Mouse (Mus musculus) hindbrain, postnatal 0 days (tissue): ENCODE measurements around the gene Map7d1. TPM values are rescaled to one million over a fixed set of nuclear protein-coding genes. Genes with fewer than 3 reads are reported as not detected.
A peak's percentile ranks its signal among the peaks of the same experiment; 100 is the strongest.

Experiments
- ATAC-seq: fragments of 200-750 bp; cut with Nextera tagmentation; 2 replicates; pipeline ENCODE4 v1.8.0; 2017; ENCODE audit warnings: mild to moderate bottlenecking, moderate TSS enrichment, moderate library complexity
- DNase-seq: peaks from one replicate; pipeline ENCODE4 v3.0.0-alpha.2; 2015; ENCODE audit warnings: low spot score
- H3K27ac ChIP-seq: fragments of 300-500 bp; sonication (generic); 2 replicates; pipeline ENCODE4 v1.5.1; 2014; ENCODE audit warnings: mild to moderate bottlenecking
- H3K27me3 ChIP-seq: fragments of 300-500 bp; sonication (generic); 2 replicates; pipeline ENCODE4 v1.6.1; 2014; ENCODE audit warnings: low read length, mixed read lengths; ENCODE audit not compliant: insufficient read depth
- H3K36me3 ChIP-seq: fragments of 300-500 bp; sonication (generic); 2 replicates; pipeline ENCODE4 v1.6.1; 2014; ENCODE audit warnings: low read length, mixed read lengths; ENCODE audit not compliant: insufficient read depth
- H3K4me1 ChIP-seq: fragments of 300-500 bp; sonication (generic); 2 replicates; pipeline ENCODE4 v1.6.1; 2014; ENCODE audit warnings: antibody characterized with exemption, low read length, mixed read lengths; ENCODE audit not compliant: insufficient read depth
- H3K4me2 ChIP-seq: fragments of 300-500 bp; sonication (generic); 2 replicates; pipeline ENCODE4 v1.6.1; 2014; ENCODE audit warnings: low read depth, mild to moderate bottlenecking, low read length, moderate library complexity, mixed read lengths
- H3K4me3 ChIP-seq: fragments of 300-500 bp; sonication (generic); 2 replicates; pipeline ENCODE4 v1.5.1; 2014; ENCODE audit warnings: low read length
- H3K9ac ChIP-seq: fragments of 300-500 bp; sonication (generic); replicated peaks from 2 replicates; pipeline ENCODE4 v1.6.1; 2014; ENCODE audit warnings: mild to moderate bottlenecking, low read length, moderate library complexity, mixed read lengths
- H3K9me3 ChIP-seq: fragments of 300-500 bp; sonication (generic); 2 replicates; pipeline ENCODE4 v1.6.1; 2016; ENCODE audit warnings: low read length, mixed read lengths
- CTCF ChIP-seq: IDR thresholded peaks from 2 replicates; pipeline ENCODE4 v1.5.1; 2016; ENCODE audit warnings: antibody characterized with exemption, control low read depth, low read depth
- WGBS: fragments of 180-500 bp; shearing (Covaris S2); extraction: QIAGEN DNeasy Blood & Tissue Kit; methylation state at CpG from one replicate; pipeline ENCODE4 v1.1.7; 2014; 5-methylcytosine and 5-hydroxymethylcytosine counted together
- polyA plus RNA-seq: library from polyadenylated mRNA; unstranded; fragments of >200 nt; fragmentation: Nextera tagmentation; extraction: Ambion mirVana; gene quantifications from 2 replicates; pipeline ENCODE4 v1.2.1, GENCODE M21; 2015
- total RNA-seq: library from RNA; depleted of rRNA; stranded (reverse); fragments of >200 nt; gene quantifications from 2 replicates; pipeline ENCODE4 v1.2.3, GENCODE M21; 2014

Gene Map7d1
- total and polyA plus RNA-seq, 2 experiments from 2014 or later = 54.6 to 106 TPM

- Histone ChIP-seq H3K27ac (no peak overlapping the region), H3K9me3 (no peaks in the 10 kb centered on the region), H3K36me3 (no peaks in the 10 kb centered on the region), H3K4me3 (no peak overlapping the region), H3K9ac (no peak overlapping the region), H3K27me3 (peaks cover 13% of the 10 kb centered on the region), H3K4me2 (no peak overlapping the region), H3K4me1 (no peaks in the 10 kb centered on the region)
- DNase-seq = no peak
- 92% methylated on average over 8 of the region's 8 CpGs for WGBS
- no peak for TF ChIP-seq CTCF
- no peak for ATAC-seq
Measured at GRCm38 (mm10) chr4:126283582-126283981, 27.4 kb upstream of the Map7d1 start.

DNA sequence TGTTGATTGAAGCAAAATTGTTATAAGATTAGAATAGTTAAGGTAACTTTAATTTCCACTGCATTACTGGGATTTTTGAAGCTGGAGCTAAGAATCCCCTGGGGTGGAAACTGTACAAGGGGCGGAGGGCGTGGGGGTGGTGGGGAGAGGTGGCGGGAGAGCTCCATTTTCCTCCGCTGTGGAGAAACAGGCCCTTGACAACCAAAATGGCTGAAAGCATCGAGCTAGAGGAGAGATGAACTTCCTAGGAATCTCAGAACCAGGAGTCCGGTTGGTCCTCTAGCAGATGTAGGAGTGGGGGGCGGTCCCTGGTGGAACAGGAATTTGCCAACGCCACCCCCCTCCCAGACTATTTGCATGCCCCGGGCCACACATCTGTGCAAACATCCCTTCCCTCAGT, 25.6 kb upstream of the Map7d1 start:
- 70% methylated on average over 9 of the region's 9 CpGs for WGBS
- H3K9me3 ChIP-seq = no peaks in the 10 kb centered on the region
- H3K36me3 ChIP-seq = no peaks in the 10 kb centered on the region
- H3K4me3 ChIP-seq = no peak overlapping the region
- peaks cover 11% of the 10 kb centered on the region for H3K27me3 ChIP-seq
- no peak for DNase-seq
- no peak overlapping the region for H3K4me2 ChIP-seq
- H3K4me1 ChIP-seq = peaks cover 4% of the 10 kb centered on the region; the same call in 1 of the 2 replicates
- no peak for TF ChIP-seq CTCF
- H3K9ac ChIP-seq = no peak overlapping the region
- no peak for ATAC-seq
- no peak overlapping the region for H3K27ac ChIP-seq

DNA sequence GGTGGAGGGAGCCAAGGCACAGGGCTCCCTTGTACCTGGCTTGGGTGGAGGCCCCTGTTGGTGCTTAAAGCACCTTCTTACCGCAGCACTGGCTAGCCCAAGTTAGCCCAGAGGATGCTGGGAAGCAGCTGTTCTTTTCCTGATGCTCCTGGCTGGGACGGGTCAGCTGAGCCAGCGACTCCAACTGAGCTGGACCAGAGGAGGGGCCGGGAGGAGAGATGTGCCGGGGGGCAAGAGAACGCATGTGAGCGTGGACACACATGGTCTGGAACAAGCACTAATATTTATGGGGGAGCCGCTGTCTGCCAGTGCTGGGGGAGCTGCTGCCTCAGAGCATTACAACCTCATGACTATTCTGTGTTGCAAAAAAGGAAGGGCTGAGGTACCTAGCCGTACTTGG, 22.8 kb upstream of the Map7d1 start:
- no peak overlapping the region for H3K27ac ChIP-seq

GRCm38 (mm10) chr4:126278565-126278915, 22.4 kb upstream of the Map7d1 start:
- H3K27ac ChIP-seq = no peak overlapping the region
- 37% methylated on average over 9 of the region's 9 CpGs for WGBS
- no peak overlapping the region for H3K9ac ChIP-seq

More for the DNA sequence above, 22.8 kb upstream of the Map7d1 start:
- H3K36me3 ChIP-seq = no peaks in the 10 kb centered on the region
- no peak overlapping the region for H3K4me2 ChIP-seq
- no peak overlapping the region for H3K4me3 ChIP-seq
- DNase-seq = no peak
- 61% methylated on average over 9 of the region's 9 CpGs for WGBS
- no peaks in the 10 kb centered on the region for H3K9me3 ChIP-seq
- H3K4me1 ChIP-seq = peaks cover 4% of the 10 kb centered on the region; the same call in 1 of the 2 replicates
- ATAC-seq = no peak
- TF ChIP-seq CTCF = no peak
- no peaks in the 10 kb centered on the region for H3K27me3 ChIP-seq
- H3K9ac ChIP-seq = no peak overlapping the region

GRCm38 (mm10) chr4:126277906-126278564, 21.9 kb upstream of the Map7d1 start:
- peak; percentile 83 for TF ChIP-seq CTCF
- ATAC-seq (peak; percentile 76), DNase-seq (peak; percentile 76)
- no peaks in the 10 kb centered on the region for H3K9me3 ChIP-seq
- H3K4me1 ChIP-seq = peaks cover 4% of the 10 kb centered on the region; the same call in 1 of the 2 replicates
- no peaks in the 10 kb centered on the region for H3K36me3 ChIP-seq
- peak overlapping the region; percentile 18; the same call in 1 of the 2 replicates for H3K4me2 ChIP-seq
- 11% methylated on average over 13 of the region's 13 CpGs for WGBS
- H3K4me3 ChIP-seq = no peak overlapping the region
- no peak overlapping the region for H3K9ac ChIP-seq
- no peak overlapping the region; the same call in 1 of the 2 replicates for H3K27ac ChIP-seq
- H3K27me3 ChIP-seq = no peaks in the 10 kb centered on the region

More at GRCm38 (mm10) chr4:126278565-126278915, 22.4 kb upstream of the Map7d1 start:
- Histone ChIP-seq H3K9me3 (no peaks in the 10 kb centered on the region), H3K36me3 (no peaks in the 10 kb centered on the region), H3K4me2 (no peak overlapping the region), H3K4me3 (no peak overlapping the region), H3K4me1 (peaks cover 4% of the 10 kb centered on the region; the same call in 1 of the 2 replicates), H3K27me3 (no peaks in the 10 kb centered on the region)
- DNase-seq = no peak
- no peak for ATAC-seq
- TF ChIP-seq CTCF = no peak

GRCm38 (mm10) chr4:126275681-126276131, 19.6 kb upstream of the Map7d1 start:
- 61% methylated on average over 13 of the region's 13 CpGs for WGBS
- no peak for TF ChIP-seq CTCF
- Histone ChIP-seq H3K9ac (no peak overlapping the region), H3K27ac (peak overlapping the region; percentile 48; the same call in 1 of the 2 replicates), H3K4me1 (peaks cover 4% of the 10 kb centered on the region; the same call in 1 of the 2 replicates), H3K27me3 (no peaks in the 10 kb centered on the region), H3K4me2 (no peak overlapping the region), H3K36me3 (no peaks in the 10 kb centered on the region), H3K9me3 (no peaks in the 10 kb centered on the region), H3K4me3 (no peak overlapping the region)
- ATAC-seq (peak; percentile 57), DNase-seq (no peak)

DNA sequence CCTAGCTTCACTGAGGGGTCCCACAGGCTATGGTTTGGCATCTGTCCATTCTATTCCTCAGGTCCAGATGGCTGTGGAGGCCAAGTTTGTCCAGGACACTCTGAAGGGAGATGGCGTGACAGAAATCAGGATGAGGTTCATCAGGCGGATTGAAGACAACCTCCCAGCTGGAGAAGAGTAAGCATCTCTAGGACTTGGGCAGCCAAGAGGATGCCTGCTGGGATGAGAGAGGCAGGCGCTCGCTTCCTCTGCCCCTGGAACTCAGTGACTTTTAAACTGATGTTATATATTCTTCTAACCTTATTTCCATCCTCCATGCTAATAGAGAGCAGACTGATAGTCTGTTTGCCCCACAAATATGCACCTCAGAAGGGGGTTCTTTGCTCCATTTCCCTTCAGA, 18.9 kb upstream of the Map7d1 start:
- WGBS = 65% methylated on average over 4 of the region's 4 CpGs
- no peak for ATAC-seq

More for the DNA sequence above, 18.9 kb upstream of the Map7d1 start:
- no peak for TF ChIP-seq CTCF
- Histone ChIP-seq H3K27ac (0 out of 2 replicates have a peak overlapping the region, but pooled peaks have one; percentile 26), H3K9me3 (no peaks in the 10 kb centered on the region), H3K4me1 (peaks cover 4% of the 10 kb centered on the region; the same call in 1 of the 2 replicates), H3K4me2 (no peak overlapping the region), H3K36me3 (no peaks in the 10 kb centered on the region), H3K4me3 (no peak overlapping the region), H3K27me3 (no peaks in the 10 kb centered on the region), H3K9ac (no peak overlapping the region)
- peak; percentile 48 for DNase-seq
